ENCODE assay signal across 11 mouse cellular contexts in the genomic region with DNA sequence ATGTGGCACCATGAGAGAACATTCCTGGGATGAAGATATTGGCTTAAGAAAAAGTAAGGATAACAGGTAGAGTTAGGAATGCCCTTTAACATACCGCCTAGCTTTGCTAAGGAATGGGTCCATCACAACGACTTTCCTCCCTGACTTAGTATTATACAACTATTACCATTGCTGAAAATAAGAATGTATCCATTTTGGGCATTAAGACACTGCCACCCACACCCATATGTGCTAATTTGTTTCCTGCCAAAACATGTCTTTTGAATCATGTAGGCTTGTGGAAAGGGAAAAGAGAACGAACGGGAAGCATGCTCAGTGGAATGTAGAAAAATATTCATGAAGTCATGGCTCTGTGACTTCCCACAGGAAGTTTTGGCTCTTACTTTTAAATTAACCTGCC.
DNase-seq lines count a peak whose midpoint lies in the region; ATAC-seq lines count a peak whose summit lies in the region.
"Had no signal": no experiment of that assay in that cellular context is flagged by ENCODE, and none has a peak within 500 bp of the region (broad histone marks: within the 10 kb centered on the region; RNA-seq: fewer than 3 reads in every experiment).

No protein-coding gene starts in this region.

- no peak for DNase-seq in frontal cortex, postnatal 10 days (ENCODE audit: low spot score in 2 of 2)
- peak; percentile 70 to 71 for DNase-seq in right cerebral cortex, adult 2 months (ENCODE audit: low spot score in 2 of 2)
- no peak for DNase-seq in right cerebral cortex, postnatal 14 days
- DNase-seq in left cerebral cortex, adult 9 months (ENCODE audit: low spot score in 2 of 2), result peak; percentile 18 to 74
- DNase-seq in yolk sac, embryonic 10.5 days (ENCODE audit: low spot score), result no peak
- DNase-seq in cerebellum, adult 9-11 months, result no peak
- DNase-seq: cerebellum, postnatal 25 days; heart, postnatal 36 days; lung, adult 18-20 months had no signal

- ATAC-seq in frontal cortex, adult (ENCODE audit: low TSS enrichment), result peak; percentile 95
- ATAC-seq in activated CD4-positive, CD25-positive, alpha-beta regulatory T cell, adult 4 months, result no peak

Comparison
In these comparisons a context has a peak if more than half of its experiments do, and no peak if none do; other contexts are left out.
1. DNase-seq: peak in right cerebral cortex, adult 2 months (2 of 2) and left cerebral cortex, adult 9 months (2 of 2); none in frontal cortex, postnatal 10 days (0 of 2), right cerebral cortex, postnatal 14 days (single experiment), yolk sac, embryonic 10.5 days (single experiment) and cerebellum, adult 9-11 months (single experiment).